ENCODE assay signal across 10 mouse cellular contexts in genomic region chr6:97929466-97929865, GRCm38 (mm10).
DNase-seq lines count a peak whose midpoint lies in the region; ATAC-seq lines count a peak whose summit lies in the region.
"Had no signal": no experiment of that assay in that cellular context is flagged by ENCODE, and none has a peak within 500 bp of the region (broad histone marks: within the 10 kb centered on the region; RNA-seq: fewer than 3 reads in every experiment).

No protein-coding gene starts in this region.

- DNase-seq in adrenal gland, postnatal 14 days: peak; percentile 7
- DNase-seq in adrenal gland, adult 2 months: no peak
- DNase-seq in heart, adult 8-10 months (ENCODE audit: low spot score): peak; percentile 47
- peak; percentile 54 for DNase-seq in kidney, adult 18-20 months
- peak; percentile 6 for DNase-seq in lung, postnatal 14 days
- no peak for DNase-seq in thymus, postnatal 25 days
- no peak for DNase-seq in thymus, adult 18-20 months
- DNase-seq: left cerebral cortex, postnatal 4 days; thymus, postnatal 4 days had no signal

- ATAC-seq in erythroid progenitor cell, adult 5-6 weeks (replicated peaks; ENCODE audit: low FRiP score, poor library complexity, severe bottlenecking): no peak

Comparison
In these comparisons a context has a peak if more than half of its experiments do, and no peak if none do; other contexts are left out.
1. DNase-seq: peak in adrenal gland, postnatal 14 days (single experiment), heart, adult 8-10 months (single experiment), kidney, adult 18-20 months (single experiment) and lung, postnatal 14 days (single experiment); none in adrenal gland, adult 2 months (single experiment), thymus, postnatal 25 days (single experiment) and thymus, adult 18-20 months (0 of 2).